Mouse (Mus musculus) stomach, embryonic 16.5 days (tissue): ENCODE measurements at regions not wholly inside any gene's neighbourhood (a gene's known extent, or its start where the extent isn't known, plus 50 kb on each side); places are given as distances from the start of the nearest gene placed in this dataset.

Experiments used
- ATAC-seq: fragments of 200-750 bp; cut with Nextera tagmentation; 2 replicates; pipeline ENCODE4 v1.8.0; 2017; ENCODE audit warnings: moderate number of reproducible peaks, moderate TSS enrichment; ENCODE audit not compliant: insufficient read depth, low FRiP score
- H3K27ac ChIP-seq: fragments of 300-500 bp; sonication (generic); 2 replicates; pipeline ENCODE4 v1.5.1; 2014; ENCODE audit warnings: low read length
- H3K27me3 ChIP-seq: fragments of 300-500 bp; sonication (generic); 2 replicates; pipeline ENCODE4 v1.6.1; 2014; ENCODE audit warnings: low read length, control low read depth, mixed read lengths; ENCODE audit not compliant: control insufficient read depth, insufficient read depth
- H3K36me3 ChIP-seq: fragments of 300-500 bp; sonication (generic); 2 replicates; pipeline ENCODE4 v1.6.1; 2014; ENCODE audit warnings: low read length; ENCODE audit not compliant: control insufficient read depth, insufficient read depth
- H3K4me1 ChIP-seq: fragments of 300-500 bp; sonication (generic); 2 replicates; pipeline ENCODE4 v1.6.1; 2014; ENCODE audit warnings: low read length, control low read depth, mixed read lengths; ENCODE audit not compliant: control insufficient read depth, insufficient read depth
- H3K4me2 ChIP-seq: fragments of 300-500 bp; sonication (generic); 2 replicates; pipeline ENCODE4 v1.6.1; 2014; ENCODE audit warnings: low read depth, low read length, mixed read lengths
- H3K4me3 ChIP-seq: fragments of 300-500 bp; sonication (generic); replicated peaks from 2 replicates; pipeline ENCODE4 v1.5.1; 2014; ENCODE audit warnings: mild to moderate bottlenecking, low read length
- H3K9ac ChIP-seq: fragments of 300-500 bp; sonication (generic); 2 replicates; pipeline ENCODE4 v1.6.1; 2014; ENCODE audit warnings: low read length
- H3K9me3 ChIP-seq: fragments of 300-500 bp; sonication (generic); replicated peaks from 2 replicates; pipeline ENCODE4 v1.6.1; 2016; ENCODE audit warnings: low read length, control low read depth; ENCODE audit not compliant: control insufficient read depth
- WGBS: fragments of 180-500 bp; shearing (Covaris S2); extraction: QIAGEN DNeasy Blood & Tissue Kit; methylation state at CpG from one replicate; pipeline ENCODE4 v1.1.7; 2014; 5-methylcytosine and 5-hydroxymethylcytosine counted together

DNA sequence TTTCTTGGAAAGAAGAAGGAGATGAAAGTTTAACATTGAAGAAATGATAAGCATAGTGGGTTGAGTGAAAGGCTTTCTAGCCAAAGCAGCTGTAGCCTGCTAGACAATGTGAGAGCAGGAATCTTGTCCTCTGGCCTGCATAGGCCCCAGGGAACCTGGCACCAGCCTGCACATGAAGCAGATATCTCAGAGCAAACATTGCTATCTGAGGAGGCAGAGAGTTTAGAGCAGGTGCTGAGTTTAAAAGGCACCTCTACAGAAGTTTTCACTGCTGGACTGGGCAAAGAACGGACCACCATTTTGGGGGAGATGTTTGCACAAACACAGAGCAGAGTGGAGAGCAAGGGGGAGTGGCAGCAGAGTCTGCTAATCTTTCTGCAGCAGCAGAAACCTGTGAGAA, 657.9 kb upstream of the Pabpc5 start:
- Histone ChIP-seq H3K4me2 (no peak overlapping the region), H3K27ac (no peak overlapping the region), H3K27me3 (no peaks in the 10 kb centered on the region), H3K4me3 (no peak overlapping the region), H3K36me3 (no peaks in the 10 kb centered on the region), H3K4me1 (no peaks in the 10 kb centered on the region), H3K9ac (no peak overlapping the region), H3K9me3 (no peaks in the 10 kb centered on the region)
- peak; percentile 87 for ATAC-seq
- 74% methylated on average over 1 of the region's 1 CpGs for WGBS
